Mouse (Mus musculus) hindlimb bud, embryonic 11.5 days (tissue): ENCODE results near the gene Prkar1b.

Source experiments
- DNase-seq: peaks from one replicate; pipeline ENCODE4 v3.0.0-alpha.2; 2012; ENCODE audit warnings: low read depth, low spot score; ENCODE audit errors: extremely low spot score

Gene Prkar1b

GRCm38 (mm10) chr5:139146476-139147075 lies 3.2 kb downstream of the Prkar1b start:
- no peak for DNase-seq

GRCm38 (mm10) chr5:139145726-139146125 lies 4.1 kb downstream of the Prkar1b start:
- no peak for DNase-seq

GRCm38 (mm10) chr5:139143890-139144289 lies 5.9 kb downstream of the Prkar1b start:
- DNase-seq = no peak

- DNase-seq = no peak
Observed at GRCm38 (mm10) chr5:139141326-139141725, 8.5 kb downstream of the Prkar1b start.

GRCm38 (mm10) chr5:139140589-139140988 lies 9.2 kb downstream of the Prkar1b start:
- DNase-seq = no peak

- DNase-seq = no peak
Observed at GRCm38 (mm10) chr5:139138926-139139472, 10.8 kb downstream of the Prkar1b start.

GRCm38 (mm10) chr5:139138261-139138925 lies 11.4 kb downstream of the Prkar1b start:
- no peak for DNase-seq

- DNase-seq = no peak
Observed at GRCm38 (mm10) chr5:139137176-139137575, 12.6 kb downstream of the Prkar1b start.

GRCm38 (mm10) chr5:139136341-139136740 lies 13.5 kb downstream of the Prkar1b start:
- no peak for DNase-seq

- no peak for DNase-seq
Observed at GRCm38 (mm10) chr5:139134501-139134900, 15.3 kb downstream of the Prkar1b start.

- no peak for DNase-seq
Observed at GRCm38 (mm10) chr5:139130351-139130750, 19.4 kb downstream of the Prkar1b start.

- no peak for DNase-seq
Observed at GRCm38 (mm10) chr5:139129572-139130151, 20.1 kb downstream of the Prkar1b start.

- no peak for DNase-seq
Observed at GRCm38 (mm10) chr5:139129078-139129477, 20.7 kb downstream of the Prkar1b start.

- no peak for DNase-seq
Observed at GRCm38 (mm10) chr5:139128476-139129065, 21.2 kb downstream of the Prkar1b start.

GRCm38 (mm10) chr5:139125717-139126116 lies 24.1 kb downstream of the Prkar1b start:
- no peak for DNase-seq

- no peak for DNase-seq
Observed at GRCm38 (mm10) chr5:139118961-139119276, 30.9 kb downstream of the Prkar1b start.

- DNase-seq = no peak
Observed at GRCm38 (mm10) chr5:139118139-139118960, 31.5 kb downstream of the Prkar1b start.

GRCm38 (mm10) chr5:139115507-139115906 lies 34.3 kb downstream of the Prkar1b start:
- DNase-seq = no peak

GRCm38 (mm10) chr5:139114876-139115275 lies 34.9 kb downstream of the Prkar1b start:
- no peak for DNase-seq

- no peak for DNase-seq
Observed at GRCm38 (mm10) chr5:139112418-139112817, 37.4 kb downstream of the Prkar1b start.

- no peak for DNase-seq
Observed at GRCm38 (mm10) chr5:139111991-139112390, 37.8 kb downstream of the Prkar1b start.
